Mouse (Mus musculus) heart, adult 11 months (tissue): Measurements from ENCODE around the gene Maco1.

Experiments used
- DNase-seq: peaks from one replicate; pipeline ENCODE4 v3.0.0; 2022

The Maco1 gene

DNA sequence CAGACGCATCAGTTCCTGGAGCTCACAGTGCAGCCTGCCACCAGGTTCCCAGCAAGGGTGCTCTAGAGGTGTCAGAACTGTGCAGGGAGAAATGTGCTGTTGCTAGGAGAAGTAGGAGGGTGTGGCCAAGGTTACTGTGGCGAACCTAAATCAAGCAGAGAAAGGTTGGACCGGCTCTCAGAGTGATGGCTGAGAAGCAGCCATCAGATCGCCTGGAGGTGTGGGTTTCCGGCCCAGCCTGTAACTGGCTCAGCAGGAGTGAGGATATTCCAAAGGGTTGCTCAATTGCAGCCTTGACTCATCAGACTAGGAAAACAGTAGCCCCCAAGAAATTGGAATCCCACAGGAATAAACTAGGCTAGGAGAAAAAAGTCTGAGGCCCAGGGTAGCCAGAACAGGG is 3.4 kb upstream of the Maco1 start:
- no peak for DNase-seq

DNA sequence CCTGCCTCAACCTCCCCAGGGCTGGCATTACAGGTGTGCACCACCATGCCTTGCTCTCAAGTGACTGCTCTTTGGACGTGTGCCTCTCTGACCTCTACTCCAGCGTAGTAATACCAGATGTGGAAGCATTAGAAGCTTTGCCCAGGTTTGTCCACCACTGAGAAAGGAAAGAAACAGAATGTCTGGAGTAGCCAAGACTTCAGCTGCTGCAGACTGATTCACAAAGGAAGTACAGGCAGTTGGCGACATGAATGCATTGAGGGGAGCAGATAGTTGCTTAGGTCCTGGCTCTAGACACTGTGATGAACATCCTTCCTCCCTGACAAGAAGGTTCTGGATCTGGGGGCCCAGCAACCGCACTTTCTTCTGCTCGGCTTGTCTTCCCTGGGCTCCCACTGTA is 2.9 kb upstream of the Maco1 start:
- no peak for DNase-seq

DNA sequence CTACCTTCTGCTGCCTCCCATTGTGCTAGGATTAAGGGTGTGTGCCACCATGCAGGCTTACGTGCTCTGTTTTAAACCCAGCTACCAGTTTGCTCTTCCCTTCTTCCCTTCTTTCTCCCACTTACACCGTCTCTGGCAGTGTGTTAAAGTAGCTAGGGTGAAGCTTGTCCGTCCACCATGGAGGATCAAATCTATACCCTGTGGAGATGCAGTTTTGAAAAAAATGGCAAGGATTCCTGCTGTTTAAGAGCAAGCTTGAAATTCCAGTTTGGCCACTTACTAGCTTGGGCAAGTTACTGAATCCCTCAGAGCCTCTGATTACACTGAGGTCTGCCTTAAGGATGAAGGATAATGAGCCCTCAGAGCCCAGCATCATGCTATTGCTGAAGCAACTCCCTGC is 2.2 kb upstream of the Maco1 start:
- no peak for DNase-seq

DNA sequence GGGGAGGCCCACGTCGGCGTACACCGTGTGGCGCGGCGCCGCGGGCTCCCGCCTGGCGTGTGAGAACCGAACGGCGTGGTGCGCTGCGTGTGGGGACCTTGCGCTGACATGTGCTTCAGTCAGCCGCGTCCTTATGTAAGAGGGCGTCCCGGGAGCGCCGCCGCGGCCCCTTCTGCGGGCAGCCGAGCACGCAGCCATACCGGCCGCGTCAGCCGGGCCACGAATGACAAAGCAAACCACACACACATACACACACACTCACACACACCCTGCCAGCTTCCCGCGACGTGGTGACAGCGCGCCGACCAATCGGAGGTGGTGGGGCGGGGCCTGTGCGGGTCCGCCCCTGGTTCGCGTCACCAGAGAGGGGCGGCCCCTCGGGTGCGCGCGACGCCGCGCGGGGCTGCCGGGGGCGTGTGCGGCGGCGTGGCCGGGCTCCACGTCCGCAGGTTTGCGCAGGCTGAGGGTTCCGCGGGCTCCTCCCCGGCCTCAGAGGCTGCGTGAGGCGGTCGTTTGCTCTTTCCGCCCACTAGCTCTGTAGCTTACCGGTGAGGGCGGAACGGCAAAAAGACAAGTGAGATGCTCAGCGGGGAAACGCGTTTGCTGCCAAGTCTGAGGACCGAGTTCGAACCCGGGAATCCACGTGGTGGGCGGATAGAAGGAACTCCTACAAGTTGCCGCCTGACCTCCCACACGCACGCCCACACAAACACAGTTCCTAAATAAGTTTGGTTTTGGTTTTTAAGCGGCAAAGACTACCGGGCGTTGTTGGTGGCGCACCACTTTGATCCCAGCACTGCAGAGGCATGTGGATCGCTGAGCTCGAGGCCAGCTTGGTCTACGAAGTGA is 716 bp upstream of the Maco1 start:
- peak; percentile 100 for DNase-seq

DNA sequence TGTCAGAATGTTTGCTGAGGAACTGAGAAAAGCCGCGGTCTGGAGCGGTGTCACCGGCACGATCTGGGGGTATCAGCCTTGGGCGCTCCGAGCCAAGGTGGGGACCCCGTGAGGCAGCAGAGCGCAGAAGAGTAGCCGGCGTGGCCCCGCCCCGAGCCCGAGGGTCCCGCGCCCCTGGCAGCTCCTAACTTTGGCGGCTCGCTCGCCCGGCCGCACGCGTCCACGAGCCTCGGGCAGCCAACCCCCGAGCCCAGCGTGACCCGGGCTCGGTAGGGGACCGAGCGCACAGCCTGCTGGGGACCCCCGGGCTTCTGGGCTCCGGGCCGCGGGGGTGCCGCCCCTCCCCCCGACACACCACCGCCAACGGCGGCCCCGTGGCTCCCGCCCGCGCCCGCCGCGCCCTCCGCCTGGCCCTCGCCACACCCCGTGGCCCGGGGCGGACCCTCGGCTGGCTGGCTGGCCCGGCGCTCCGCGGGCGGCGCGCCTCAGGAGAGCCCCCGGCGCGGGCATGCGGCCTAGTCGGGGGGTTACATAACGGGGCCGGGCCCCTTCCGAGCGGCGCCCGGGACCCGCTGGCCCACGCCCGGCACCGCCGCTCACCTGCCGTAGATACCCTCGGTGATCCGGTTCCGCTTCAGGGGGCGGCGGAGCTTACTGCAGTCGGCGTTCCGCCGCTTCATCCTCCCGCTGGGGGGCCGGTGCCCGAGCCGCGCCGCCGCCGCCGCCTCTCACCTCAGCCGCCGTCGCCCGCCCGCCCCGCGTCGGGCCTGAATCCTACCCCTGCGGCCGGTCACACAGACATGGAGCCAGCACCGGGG is 498 bp downstream of the Maco1 start:
- DNase-seq, result no peak

DNA sequence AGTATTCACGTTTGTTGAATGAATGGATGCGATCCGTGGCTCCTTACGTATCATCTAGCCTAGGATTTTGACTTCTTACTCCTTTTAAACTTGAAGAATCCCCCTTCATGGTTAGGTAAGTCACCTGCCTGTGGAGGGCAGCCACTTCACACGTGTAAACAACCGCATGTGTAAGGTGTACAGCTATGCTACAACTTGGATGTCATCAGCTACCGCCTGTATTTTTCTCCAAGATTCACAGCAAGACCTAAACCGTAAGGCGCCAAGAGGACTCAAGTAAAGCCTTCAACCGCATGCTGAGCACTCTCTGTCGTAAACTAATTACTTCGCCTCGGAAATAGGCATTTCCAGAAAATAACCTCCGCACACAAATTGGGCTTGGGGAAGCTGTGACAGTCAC is 1.3 kb downstream of the Maco1 start:
- peak; percentile 88 for DNase-seq

DNA sequence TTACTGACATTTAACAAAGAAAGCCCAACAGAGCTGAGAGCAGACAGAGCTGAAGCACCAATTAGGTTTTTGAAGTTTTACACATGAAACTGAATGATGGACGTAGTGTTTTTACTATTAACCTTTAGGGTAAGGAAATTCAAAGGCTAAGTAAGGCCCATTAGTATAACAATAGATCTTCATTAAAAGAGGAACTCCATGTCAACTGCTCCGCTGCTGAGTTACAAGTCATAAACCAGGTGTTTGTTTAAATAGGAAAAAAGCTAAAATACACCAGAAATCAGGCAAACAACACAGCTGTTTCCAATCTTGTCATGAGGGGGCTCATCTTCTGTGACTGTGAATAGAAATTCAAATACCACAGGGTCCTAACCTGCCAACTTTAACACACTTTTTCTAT is 1.9 kb downstream of the Maco1 start:
- DNase-seq, result peak; percentile 1

DNA sequence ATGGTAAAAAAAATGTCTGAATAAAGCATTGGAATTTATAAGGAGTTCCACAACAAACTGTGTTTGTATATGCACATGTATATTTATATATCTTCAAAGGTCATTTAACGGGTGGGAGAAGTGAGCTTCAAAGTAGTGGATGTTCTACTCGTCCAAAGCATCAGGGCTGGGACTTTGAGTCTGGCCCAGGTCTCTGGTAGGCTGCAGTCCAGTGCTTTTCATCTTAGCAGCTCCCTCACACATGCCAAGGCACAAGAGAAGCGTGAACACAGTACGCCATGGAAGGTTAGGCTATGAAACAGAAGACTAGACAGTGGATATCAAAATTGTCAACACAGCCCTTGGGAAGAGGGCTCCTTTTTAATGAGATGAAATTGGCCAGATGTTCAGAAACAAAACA is 2.6 kb downstream of the Maco1 start:
- DNase-seq, result peak; percentile 57

DNA sequence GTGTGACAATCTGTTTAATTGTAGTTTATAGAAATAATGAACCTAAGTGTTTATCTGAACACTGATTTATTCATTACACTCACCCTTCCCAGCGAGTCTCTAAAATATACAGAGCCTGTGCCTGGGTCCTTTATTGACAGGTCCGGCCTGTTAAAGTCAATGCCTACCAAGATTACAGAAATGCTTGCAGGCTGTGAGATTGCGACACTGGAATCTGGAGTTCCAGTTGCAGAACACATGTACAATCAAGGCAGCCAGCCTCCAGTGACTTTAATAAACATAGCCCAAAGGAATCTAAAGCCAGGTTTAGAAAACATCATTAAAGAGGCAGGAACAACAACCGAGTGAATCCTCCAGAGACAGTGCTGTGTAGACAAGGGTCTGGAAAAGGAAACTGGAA is 5.6 kb downstream of the Maco1 start:
- DNase-seq, result peak; percentile 90

DNA sequence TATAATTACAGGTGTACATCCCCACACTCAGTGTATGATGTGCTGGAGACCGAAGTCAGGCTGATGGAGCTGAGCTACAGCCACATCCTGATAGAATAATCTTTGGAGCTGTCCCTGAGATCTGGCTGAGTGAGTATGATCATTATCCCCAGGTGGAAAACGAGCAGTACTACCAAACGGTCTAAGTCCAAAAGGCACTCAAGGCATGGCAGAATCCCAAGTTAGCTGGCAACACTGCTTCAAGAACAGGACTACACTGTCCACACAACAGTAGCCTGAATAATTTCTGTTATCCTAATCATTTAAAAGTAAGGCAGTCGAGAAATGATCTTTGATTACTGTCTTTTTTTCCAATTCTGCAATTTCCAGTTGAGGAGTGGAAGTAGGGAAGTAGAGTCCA is 9.6 kb downstream of the Maco1 start:
- DNase-seq, result peak; percentile 79

DNA sequence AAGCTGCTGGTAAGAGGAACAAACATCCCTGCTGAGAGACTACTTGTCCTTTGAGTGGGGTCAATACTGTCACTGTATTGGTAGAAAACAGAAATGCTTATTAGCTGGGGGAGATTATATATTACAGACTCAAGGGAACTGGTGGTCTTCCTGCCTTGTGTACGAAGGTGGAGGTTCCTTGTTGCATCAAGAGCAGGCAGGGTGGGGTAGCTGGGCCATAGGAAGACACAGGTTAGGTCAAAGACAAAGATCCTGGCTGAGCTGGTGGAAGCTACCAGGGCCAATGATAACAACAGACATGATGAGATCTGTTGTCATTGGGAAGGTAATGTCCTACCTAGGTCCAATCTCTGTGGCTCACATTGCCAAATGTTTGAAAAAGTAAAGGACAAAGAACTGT is 12.9 kb downstream of the Maco1 start:
- peak; percentile 79 for DNase-seq

DNA sequence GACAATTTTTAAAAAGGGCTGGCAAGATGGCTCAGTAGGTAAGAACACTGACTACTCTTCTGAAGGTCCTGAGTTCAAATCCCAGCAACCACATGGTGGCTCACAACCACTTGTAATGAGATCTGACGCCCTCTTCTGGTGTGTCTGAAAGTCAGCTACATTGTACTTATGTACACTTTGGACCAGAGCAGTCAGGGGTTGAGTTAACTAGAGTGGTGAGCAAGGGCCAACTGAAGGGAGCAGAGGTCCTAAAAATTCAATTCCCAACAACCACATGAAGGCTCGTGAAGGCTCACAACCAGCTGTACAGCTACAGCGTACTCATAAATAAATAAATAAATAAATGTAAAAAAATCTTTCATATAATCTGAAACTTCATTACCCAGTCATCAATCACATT is 14.4 kb downstream of the Maco1 start:
- DNase-seq, result peak; percentile 70

DNA sequence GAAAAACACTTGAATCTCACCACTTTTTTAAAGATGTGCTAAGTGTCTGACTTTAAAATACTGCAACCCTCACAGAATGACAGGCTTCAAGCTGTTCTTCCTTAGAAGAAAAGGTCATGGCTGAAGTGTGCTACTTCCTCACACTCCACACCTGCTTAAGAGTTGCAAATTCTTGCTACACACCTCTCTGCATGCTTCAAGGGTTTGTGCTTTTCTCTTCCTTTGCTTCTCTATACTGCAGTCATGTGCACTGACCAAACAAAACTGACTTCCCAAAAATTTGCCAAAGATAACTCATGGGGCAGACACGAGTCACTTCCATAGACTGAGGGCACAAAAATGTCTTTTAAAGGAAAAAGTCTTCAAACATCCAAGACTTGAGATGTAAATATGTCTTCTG is 14.9 kb downstream of the Maco1 start:
- DNase-seq, result peak; percentile 51

DNA sequence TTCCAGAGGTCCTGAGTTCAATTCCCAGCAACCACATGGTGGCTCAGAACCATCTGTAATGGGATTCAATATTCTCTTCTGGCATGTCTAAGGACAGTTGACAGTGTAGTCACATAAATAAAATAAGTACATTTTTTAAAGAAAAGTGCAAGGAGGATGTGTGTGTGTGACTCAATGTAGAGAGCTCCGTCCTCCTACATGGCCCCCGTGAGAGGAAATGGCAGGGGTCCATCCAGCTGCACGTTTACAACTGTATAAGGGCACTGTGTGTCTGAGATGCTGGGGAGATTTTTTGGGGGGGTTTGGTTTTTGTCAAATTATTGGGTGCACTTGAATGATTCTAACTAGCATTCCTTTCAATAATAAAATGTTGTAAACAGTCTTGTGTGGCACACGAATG is 17.7 kb downstream of the Maco1 start:
- DNase-seq, result peak; percentile 70

DNA sequence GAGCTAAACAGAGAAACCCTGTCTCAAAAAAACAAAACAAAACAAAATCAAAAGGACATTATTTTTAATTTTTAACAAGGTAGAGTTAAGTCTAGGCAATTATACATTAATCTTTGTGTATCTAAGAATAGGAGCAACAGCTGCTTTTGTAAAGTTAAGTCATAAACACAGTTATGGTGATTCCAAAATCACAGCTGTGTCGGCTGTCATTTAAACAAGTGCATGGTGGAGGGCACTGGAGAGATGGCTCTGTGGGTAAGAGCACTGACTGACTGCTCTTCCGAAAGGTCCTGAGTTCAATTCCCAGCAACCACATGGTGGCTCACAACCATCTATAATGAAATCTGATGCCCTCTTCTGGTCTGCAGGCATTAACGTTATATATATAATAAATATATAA is 21.2 kb downstream of the Maco1 start:
- DNase-seq, result peak; percentile 21

DNA sequence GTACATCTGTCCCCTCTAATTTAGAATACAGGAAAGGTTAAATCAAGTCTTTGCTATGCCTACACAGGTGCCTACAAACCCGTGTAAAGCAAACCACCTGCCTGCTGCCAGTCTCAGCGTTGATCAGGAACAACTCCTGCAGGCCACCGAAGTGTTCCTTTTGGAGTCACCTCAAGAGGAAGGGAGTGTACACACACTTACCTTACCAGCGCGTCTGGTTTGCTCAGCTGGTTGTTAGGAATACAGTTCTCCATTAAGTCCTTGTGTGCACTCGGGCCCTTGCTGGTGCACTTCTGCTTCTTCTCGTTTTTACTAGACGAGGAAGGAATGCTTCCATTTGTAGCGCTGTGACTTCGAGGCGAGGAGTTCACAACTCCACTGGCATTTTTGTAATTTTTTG is 25.3 kb downstream of the Maco1 start:
- DNase-seq, result peak; percentile 78

DNA sequence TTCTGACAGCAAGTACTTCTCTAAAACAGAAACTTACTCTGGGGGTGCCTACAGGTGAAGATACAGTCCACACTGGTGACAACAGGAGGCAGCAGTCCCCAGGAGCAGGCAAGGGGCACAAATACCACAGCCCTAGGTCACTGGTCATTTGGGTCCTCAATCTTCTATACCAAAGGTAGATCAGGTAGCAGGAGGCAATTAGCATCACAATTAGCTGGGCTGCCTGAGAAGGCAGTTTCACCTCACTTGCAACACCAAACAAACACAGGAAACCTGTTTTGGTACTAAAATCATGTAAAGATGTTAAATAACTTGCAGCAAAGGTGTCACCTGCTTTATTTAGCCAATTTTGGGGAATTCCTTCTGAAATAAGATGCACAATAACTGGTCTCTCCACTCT is 26.8 kb downstream of the Maco1 start:
- DNase-seq, result peak; percentile 45

DNA sequence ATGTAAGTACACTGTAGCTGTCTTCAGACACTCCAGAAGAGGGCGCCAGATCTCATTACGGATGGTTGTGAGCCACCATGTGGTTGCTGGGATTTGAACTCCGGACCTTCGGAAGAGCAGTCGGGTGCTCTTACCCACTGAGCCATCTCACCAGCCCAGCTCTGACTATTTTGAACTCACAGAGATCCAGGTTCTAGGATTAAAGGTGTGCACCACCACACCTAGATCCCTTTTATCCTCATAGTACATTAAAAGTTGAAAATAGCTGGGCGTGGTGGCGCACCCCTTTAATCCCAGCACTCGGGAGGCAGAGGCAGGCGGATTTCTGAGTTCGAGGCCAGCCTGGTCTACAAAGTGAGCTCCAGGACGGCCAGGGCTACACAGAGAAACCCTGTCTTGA is 27.3 kb downstream of the Maco1 start:
- DNase-seq, result peak; percentile 71

DNA sequence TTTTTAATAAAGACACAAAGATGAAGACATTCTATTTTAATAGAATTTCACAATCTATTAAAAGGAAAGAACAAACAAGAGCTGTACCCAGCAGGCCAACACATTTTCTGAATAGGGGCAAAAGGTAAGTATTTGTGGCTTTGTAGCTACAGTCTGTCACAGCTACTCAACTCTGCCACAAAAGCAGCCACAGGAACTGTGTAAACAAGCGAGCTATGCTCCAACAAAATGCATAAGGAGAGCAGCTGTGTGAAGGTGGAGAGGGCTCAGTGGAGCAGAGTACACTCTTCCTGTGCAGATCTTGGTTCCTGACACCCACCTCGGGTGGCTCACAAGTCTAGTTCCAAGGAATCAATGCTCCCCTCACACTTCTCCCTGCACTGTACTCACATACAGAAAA is 29.6 kb downstream of the Maco1 start:
- no peak for DNase-seq

DNA sequence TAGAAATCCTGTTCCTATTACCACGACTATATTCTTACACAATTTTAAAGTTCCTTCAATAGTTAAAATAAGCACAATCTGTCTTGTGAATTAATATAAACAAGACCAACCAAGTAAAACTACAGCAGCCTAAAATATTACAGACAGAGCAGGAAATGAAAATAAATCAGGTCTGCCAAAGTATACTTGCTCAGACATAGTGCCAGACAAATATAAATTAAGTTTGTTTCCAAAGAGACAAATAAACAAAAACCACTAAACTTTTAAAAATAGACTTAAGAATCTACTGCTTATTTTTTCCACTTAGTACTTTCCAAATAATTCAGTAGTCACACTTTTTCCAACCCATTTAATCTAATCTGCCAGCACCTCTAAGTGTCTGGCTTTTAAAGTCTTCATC is 32.1 kb downstream of the Maco1 start:
- DNase-seq, result no peak

DNA sequence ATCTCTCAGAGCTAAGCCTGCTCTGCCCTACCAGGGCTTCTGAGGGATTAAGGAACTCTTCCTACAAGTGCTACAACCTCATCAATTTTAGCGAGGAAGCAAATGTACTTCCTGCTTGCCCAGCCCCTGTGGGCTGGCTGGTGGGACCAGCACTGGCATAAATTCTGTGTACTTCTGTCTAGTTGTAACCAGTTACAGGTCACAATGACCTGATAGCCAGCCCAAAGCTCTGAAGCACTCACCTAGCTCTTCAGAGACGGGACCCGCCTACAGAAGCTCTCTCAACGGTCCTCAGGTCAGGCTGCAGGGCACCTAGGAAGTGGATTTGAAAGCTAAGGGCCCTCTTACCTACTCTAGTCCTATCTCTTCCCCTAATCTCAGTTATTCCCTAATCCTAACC is 35.4 kb downstream of the Maco1 start:
- DNase-seq, result peak; percentile 79

DNA sequence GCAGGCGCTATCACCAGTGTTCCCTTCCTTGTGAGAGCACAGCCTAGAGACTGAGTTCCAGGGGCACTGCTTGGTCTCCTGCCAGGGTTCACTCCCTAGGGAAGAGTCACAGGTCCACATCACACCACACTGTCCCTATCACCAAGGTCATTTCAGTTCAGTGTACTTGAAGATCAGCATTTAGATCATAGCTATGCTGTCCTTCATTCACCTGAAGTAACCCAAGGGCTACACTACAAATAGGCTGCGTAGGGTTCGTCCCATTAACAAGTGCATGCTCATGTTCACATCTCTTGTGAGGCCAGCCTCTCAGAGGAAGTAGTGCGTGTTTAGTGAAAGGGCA is 38.9 kb downstream of the Maco1 start:
- peak; percentile 93 for DNase-seq

DNA sequence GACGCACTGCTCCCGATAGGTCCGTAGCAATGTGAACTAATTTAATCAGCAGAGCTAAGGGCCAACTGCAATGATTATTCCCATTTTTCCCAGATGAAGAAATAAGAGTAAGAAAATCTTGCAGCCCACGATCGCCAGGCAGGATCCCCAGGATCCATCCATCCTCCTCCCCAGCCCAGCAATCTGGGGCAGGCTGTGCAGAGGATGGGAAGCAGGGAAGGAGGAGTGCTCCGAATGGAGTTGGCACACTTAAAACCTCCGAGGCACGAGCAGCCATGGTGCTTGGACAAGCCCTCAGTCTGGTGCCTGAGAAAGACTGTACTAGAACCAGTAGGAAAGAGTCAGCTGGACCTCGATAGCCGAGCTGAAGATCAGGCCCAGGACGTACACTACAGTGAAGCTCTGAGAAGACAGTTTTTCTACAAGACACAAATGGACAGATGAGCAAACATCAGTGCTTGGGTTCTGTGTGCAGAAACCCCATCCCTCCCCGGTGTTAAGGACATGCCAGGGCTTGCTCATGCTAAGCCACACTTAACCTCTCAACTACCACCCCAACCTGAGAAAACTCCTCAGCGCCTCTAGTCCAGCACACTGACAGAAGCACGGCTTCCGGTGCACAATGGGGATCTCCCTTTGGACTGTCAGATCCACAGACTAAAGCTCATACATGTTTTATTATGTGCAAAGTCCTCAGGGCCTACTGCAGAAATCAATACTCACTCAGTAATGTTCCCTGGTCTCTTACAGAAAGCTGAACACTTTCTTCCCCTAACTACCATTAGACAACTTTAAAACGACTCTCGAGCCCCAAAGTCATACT is 39.5 kb downstream of the Maco1 start:
- DNase-seq, result no peak

DNA sequence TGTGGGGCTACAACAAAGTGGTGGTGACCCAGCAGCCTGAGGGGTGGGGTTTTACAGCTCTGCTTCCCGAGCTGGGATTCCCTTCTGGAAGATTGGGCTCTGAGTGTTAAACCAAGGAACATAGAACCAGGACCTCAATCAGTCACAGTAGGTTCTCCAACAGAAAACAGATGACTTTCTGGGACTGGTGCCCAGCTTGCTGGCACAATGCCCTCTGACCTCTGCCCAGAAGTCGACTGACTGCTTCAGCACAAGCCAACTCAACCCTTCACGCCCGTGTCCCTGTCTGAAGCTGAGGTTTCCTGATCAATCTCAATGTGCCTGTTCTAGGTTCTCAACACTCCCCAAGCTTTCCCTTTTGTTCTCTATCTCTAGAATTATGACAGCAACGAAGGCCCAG is 48.4 kb downstream of the Maco1 start:
- peak; percentile 98 for DNase-seq
